Mouse (Mus musculus) liver, postnatal 0 days (tissue): Measurements from ENCODE around the gene Adam33. TPM values are rescaled to one million over a fixed set of nuclear protein-coding genes. Genes with fewer than 3 reads are reported as not detected.

Experiments used
- ATAC-seq: fragments of 200-750 bp; cut with Nextera tagmentation; 2 replicates; pipeline ENCODE4 v1.8.0; 2017; ENCODE audit warnings: mild to moderate bottlenecking, moderate library complexity
- DNase-seq: peaks from one replicate; pipeline ENCODE4 v3.0.0-alpha.2; 2016
- H3K27ac ChIP-seq: fragments of 300-500 bp; sonication (generic); 2 replicates; pipeline ENCODE4 v1.5.1; 2014; ENCODE audit warnings: antibody characterized with exemption, moderate library complexity, mild to moderate bottlenecking, low read depth
- H3K27me3 ChIP-seq: fragments of 300-500 bp; sonication (generic); 2 replicates; pipeline ENCODE4 v1.6.1; 2014; ENCODE audit warnings: low read length, control low read depth, mixed read lengths; ENCODE audit not compliant: insufficient read depth
- H3K36me3 ChIP-seq: fragments of 300-500 bp; sonication (generic); replicated peaks from 2 replicates; pipeline ENCODE4 v1.6.1; 2014; ENCODE audit warnings: mild to moderate bottlenecking, control low read depth, low read length, moderate library complexity, mixed read lengths; ENCODE audit not compliant: insufficient read depth
- H3K4me1 ChIP-seq: fragments of 300-500 bp; sonication (generic); 2 replicates; pipeline ENCODE4 v1.6.1; 2014; ENCODE audit warnings: antibody characterized with exemption, mild to moderate bottlenecking, control low read depth; ENCODE audit not compliant: insufficient read depth
- H3K4me2 ChIP-seq: fragments of 300-500 bp; sonication (generic); 2 replicates; pipeline ENCODE4 v1.6.1; 2014; ENCODE audit warnings: low read depth, mild to moderate bottlenecking, low read length, moderate library complexity, mixed read lengths
- H3K4me3 ChIP-seq: fragments of 300-500 bp; sonication (generic); 2 replicates; pipeline ENCODE4 v1.5.1; 2014; ENCODE audit warnings: low read depth, low read length
- H3K9ac ChIP-seq: fragments of 300-500 bp; sonication (generic); replicated peaks from 2 replicates; pipeline ENCODE4 v1.6.1; 2014; ENCODE audit warnings: mild to moderate bottlenecking, moderate library complexity
- H3K9me3 ChIP-seq: fragments of 300-500 bp; sonication (generic); 2 replicates; pipeline ENCODE4 v1.6.1; 2016; ENCODE audit warnings: mild to moderate bottlenecking, control low read depth, low read length, mixed read lengths
- CTCF ChIP-seq: sonication (generic); IDR thresholded peaks from 2 replicates; pipeline ENCODE4 v1.5.1; 2016; ENCODE audit warnings: antibody characterized with exemption, low read depth
- EP300 ChIP-seq: IDR thresholded peaks from 2 replicates; pipeline ENCODE4 v1.6.1; 2016; ENCODE audit warnings: antibody characterized with exemption, low read depth, mild to moderate bottlenecking
- WGBS: fragments of 180-500 bp; shearing (Covaris S2); extraction: QIAGEN DNeasy Blood & Tissue Kit; methylation state at CpG from one replicate; pipeline ENCODE4 v1.1.7; 2014; ENCODE audit not compliant: insufficient replicate concordance; 5-methylcytosine and 5-hydroxymethylcytosine counted together
- microRNA-seq: library from miRNA; unstranded; fragments of <30 nt; microRNA quantifications from one replicate; pipeline ENCODE4, GENCODE M21; 2016
- polyA plus RNA-seq: library from polyadenylated mRNA; unstranded; fragments of >200 nt; fragmentation: Nextera tagmentation; extraction: Ambion mirVana; gene quantifications from 2 replicates; pipeline ENCODE4 v1.2.1, GENCODE M21; 2015

The Adam33 gene
- polyA plus RNA-seq, 1 experiment from 2014 or later = 1.2 TPM

GRCm38 (mm10) chr2:131029065-131029935 is 34.3 kb downstream of the Adam33 start:
- H3K4me2 ChIP-seq = no peak overlapping the region
- peaks cover 15% of the 10 kb centered on the region; the same call in 1 of the 2 replicates for H3K36me3 ChIP-seq
- ATAC-seq = peak; percentile 80
- no peak overlapping the region for H3K9ac ChIP-seq
- H3K27me3 ChIP-seq = no peaks in the 10 kb centered on the region
- H3K4me3 ChIP-seq = no peak overlapping the region
- 43% methylated on average over 9 of the region's 9 CpGs for whole genome bisulfite sequencing
- TF ChIP-seq CTCF (no peak), EP300 (no peak)
- peak overlapping the region; percentile 71 for H3K27ac ChIP-seq
- DNase-seq = peak; percentile 42
- H3K4me1 ChIP-seq = peaks cover 19% of the 10 kb centered on the region
- H3K9me3 ChIP-seq = peaks cover 4% of the 10 kb centered on the region

- TF ChIP-seq EP300 = no peak
- TF ChIP-seq CTCF = no peak
- Histone ChIP-seq H3K4me2 (no peak overlapping the region), H3K4me1 (peaks cover 19% of the 10 kb centered on the region), H3K27me3 (no peaks in the 10 kb centered on the region), H3K27ac (no peak overlapping the region), H3K36me3 (peaks cover 19% of the 10 kb centered on the region), H3K4me3 (no peak overlapping the region), H3K9ac (no peak overlapping the region), H3K9me3 (no peaks in the 10 kb centered on the region)
- 91% methylated on average over 3 of the region's 3 CpGs for WGBS
- no peak for DNase-seq
- ATAC-seq = no peak
These were observed 36.7 kb downstream of the Adam33 start for GRCm38 (mm10) chr2:131026941-131027340.

- Histone ChIP-seq H3K4me1 (peaks cover 13% of the 10 kb centered on the region), H3K4me2 (no peak overlapping the region), H3K9ac (no peak overlapping the region), H3K9me3 (no peaks in the 10 kb centered on the region), H3K36me3 (peaks cover 32% of the 10 kb centered on the region), H3K27ac (no peak overlapping the region), H3K27me3 (no peaks in the 10 kb centered on the region), H3K4me3 (no peak overlapping the region)
- DNase-seq (no peak), ATAC-seq (no peak)
- WGBS = 79% methylated on average over 2 of the region's 2 CpGs
- no peak for TF ChIP-seq CTCF
- TF ChIP-seq EP300 = no peak
These were observed 38.4 kb downstream of the Adam33 start for GRCm38 (mm10) chr2:131025230-131025629.

GRCm38 (mm10) chr2:131010566-131010965 is 53.0 kb downstream of the Adam33 start:
- TF ChIP-seq EP300 (no peak), CTCF (no peak)
- no peaks in the 10 kb centered on the region for H3K27me3 ChIP-seq
- peaks cover 46% of the 10 kb centered on the region for H3K36me3 ChIP-seq
- H3K4me2 ChIP-seq = no peak overlapping the region
- 78% methylated on average over 1 of the region's 1 CpGs for WGBS
- H3K4me3 ChIP-seq = no peak overlapping the region
- H3K9me3 ChIP-seq = no peaks in the 10 kb centered on the region
- ATAC-seq (no peak), DNase-seq (no peak)
- no peaks in the 10 kb centered on the region for H3K4me1 ChIP-seq
- no peak overlapping the region for H3K9ac ChIP-seq
- no peak overlapping the region for H3K27ac ChIP-seq

- no peak for TF ChIP-seq EP300
- TF ChIP-seq CTCF = no peak
- ATAC-seq = no peak
- 69% methylated on average over 2 of the region's 2 CpGs for WGBS
These were observed 54.5 kb downstream of the Adam33 start for GRCm38 (mm10) chr2:131009123-131009522.

More at GRCm38 (mm10) chr2:131009123-131009522, 54.5 kb downstream of the Adam33 start:
- no peak overlapping the region for H3K4me2 ChIP-seq
- H3K27ac ChIP-seq = no peak overlapping the region
- no peak overlapping the region for H3K4me3 ChIP-seq
- no peak overlapping the region for H3K9ac ChIP-seq
- H3K4me1 ChIP-seq = no peaks in the 10 kb centered on the region
- peaks cover 42% of the 10 kb centered on the region for H3K36me3 ChIP-seq
- no peaks in the 10 kb centered on the region for H3K27me3 ChIP-seq
- DNase-seq = no peak
- H3K9me3 ChIP-seq = no peaks in the 10 kb centered on the region

Small RNAs within 50 kb of the gene (microRNA-seq; reads per million reads assigned to microRNA genes)
- gene Mir6973b = not detected

Other genes with a start within 250 kb of the Adam33 start
- 6.6 and 8.9 TPM in 2 replicates for gene 4930402H24Rik, start 157.4 kb downstream of the Adam33 start, polyA plus RNA-seq
- gene Atrn, start 157.3 kb downstream of the Adam33 start, polyA plus RNA-seq = 4.3 and 6.3 TPM in 2 replicates
- gene Gfra4, start 20.7 kb downstream of the Adam33 start, polyA plus RNA-seq = 0.07 and 0.26 TPM in 2 replicates
- 1.9 and 2.0 TPM in 2 replicates for gene Siglec1, start 23.0 kb upstream of the Adam33 start, polyA plus RNA-seq
- 0.65 and 0.67 TPM in 2 replicates for gene Hspa12b, start 63.5 kb upstream of the Adam33 start, polyA plus RNA-seq
- gene Gm11037, start 69.7 kb upstream of the Adam33 start, polyA plus RNA-seq = not detected in 2 replicates
- gene 1700037H04Rik, start 96.3 kb upstream of the Adam33 start, polyA plus RNA-seq = 58.1 and 61.6 TPM in 2 replicates
- gene Cenpb, start 116.3 kb upstream of the Adam33 start, polyA plus RNA-seq = 4.2 and 4.8 TPM in 2 replicates
- 67.6 and 77.7 TPM in 2 replicates for gene Cdc25b, start 123.1 kb upstream of the Adam33 start, polyA plus RNA-seq
- 0.59 and 0.65 TPM in 2 replicates for gene Spef1, start 123.5 kb upstream of the Adam33 start, polyA plus RNA-seq
- gene Ap5s1, start 143.3 kb upstream of the Adam33 start, polyA plus RNA-seq = 19.5 TPM in 2 replicates
- 21.2 and 22.1 TPM in 2 replicates for gene Mavs, start 170.2 kb upstream of the Adam33 start, polyA plus RNA-seq
- 17.2 and 21.3 TPM in 2 replicates for gene Pank2, start 198.7 kb upstream of the Adam33 start, polyA plus RNA-seq